Mouse (Mus musculus) midbrain, embryonic 12.5 days (tissue): ENCODE data around the gene Cops3. TPM values are rescaled to one million over a fixed set of nuclear protein-coding genes. Genes with fewer than 3 reads are reported as not detected.
A peak's percentile ranks its signal among the peaks of the same experiment; 100 is the strongest.

Experiments
- ATAC-seq: fragments of 200-750 bp; cut with Nextera tagmentation; 2 replicates; pipeline ENCODE4 v1.8.0; 2017; ENCODE audit warnings: low read depth, moderate TSS enrichment, moderate library complexity; ENCODE audit not compliant: low FRiP score
- H3K27ac ChIP-seq: fragments of 300-500 bp; sonication (generic); replicated peaks from 2 replicates; pipeline ENCODE4 v1.5.1; 2016; ENCODE audit warnings: mild to moderate bottlenecking
- H3K27me3 ChIP-seq: fragments of 300-500 bp; sonication (generic); 2 replicates; pipeline ENCODE4 v1.6.1; 2016; ENCODE audit warnings: mild to moderate bottlenecking
- H3K36me3 ChIP-seq: fragments of 300-500 bp; sonication (generic); 2 replicates; pipeline ENCODE4 v1.6.1; 2016
- H3K4me1 ChIP-seq: fragments of 300-500 bp; sonication (generic); 2 replicates; pipeline ENCODE4 v1.6.1; 2016
- H3K4me2 ChIP-seq: fragments of 300-500 bp; sonication (generic); replicated peaks from 2 replicates; pipeline ENCODE4 v1.6.1; 2016; ENCODE audit warnings: mild to moderate bottlenecking, moderate library complexity
- H3K4me3 ChIP-seq: fragments of 300-500 bp; sonication (generic); 2 replicates; pipeline ENCODE4 v1.5.1; 2016; ENCODE audit warnings: mild to moderate bottlenecking
- H3K9ac ChIP-seq: fragments of 300-500 bp; sonication (generic); replicated peaks from 2 replicates; pipeline ENCODE4 v1.6.1; 2016; ENCODE audit warnings: mild to moderate bottlenecking, moderate library complexity
- H3K9me3 ChIP-seq: fragments of 300-500 bp; sonication (generic); 2 replicates; pipeline ENCODE4 v1.6.1; 2016; ENCODE audit warnings: mild to moderate bottlenecking
- WGBS: fragments of 180-500 bp; shearing (Covaris S2); methylation state at CpG from one replicate; pipeline ENCODE4 v1.1.7; 2016; 5-methylcytosine and 5-hydroxymethylcytosine counted together
- polyA plus RNA-seq: library from polyadenylated mRNA; unstranded; fragments of >200 nt; fragmentation: Nextera tagmentation; extraction: Ambion mirVana; gene quantifications from 2 replicates; pipeline ENCODE4 v1.2.1, GENCODE M21; 2016

Cops3 gene
- polyA plus RNA-seq, 1 experiment from 2014 or later, result 222 TPM

DNA sequence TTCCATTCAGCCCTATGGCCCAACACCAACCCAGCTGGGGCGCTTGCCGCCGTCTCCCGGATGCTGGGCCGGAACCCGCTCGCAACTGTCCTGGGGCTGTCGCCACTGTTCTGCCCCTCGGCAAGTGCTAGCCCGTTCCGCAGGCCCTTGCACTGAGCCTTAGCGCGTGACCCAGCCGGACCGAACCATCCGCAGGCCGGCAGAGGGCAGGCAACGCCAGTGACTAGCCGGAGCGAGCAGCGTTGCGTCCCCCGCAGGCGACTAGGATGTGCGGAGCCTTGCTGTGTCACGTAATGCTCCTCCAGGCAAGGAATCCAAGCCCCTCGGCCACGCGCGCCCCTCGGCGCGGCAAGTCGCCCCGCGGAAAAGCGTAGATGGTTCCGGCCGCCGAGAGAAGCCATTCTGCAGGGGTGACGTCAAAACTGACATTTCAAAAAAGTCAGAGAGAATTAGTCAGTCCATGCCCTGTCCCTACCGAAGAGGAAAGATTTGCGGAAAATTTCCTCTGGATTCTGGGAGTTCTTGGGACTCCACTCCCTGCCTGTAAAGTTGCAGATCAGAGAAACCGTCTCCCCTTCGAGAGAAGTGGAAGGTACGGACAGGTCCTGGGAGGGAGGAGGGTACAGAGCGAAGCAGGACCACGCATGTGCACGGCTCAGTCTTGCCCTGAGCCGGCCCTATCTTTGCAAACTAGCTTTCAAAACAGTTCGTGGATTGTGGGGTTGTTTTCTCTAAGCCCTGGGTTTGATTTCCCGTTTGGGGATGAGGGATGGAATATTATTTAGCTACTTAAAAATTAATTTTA lies 29.8 kb downstream of the Cops3 start, which contains the start of gene Flcn:
Flcn (minus strand) TSS at position 347 of the 805 bp plus-strand sequence.
- ATAC-seq, result peak; percentile 96
- under 1% methylated on average over 52 of the region's 52 CpGs for WGBS

DNA sequence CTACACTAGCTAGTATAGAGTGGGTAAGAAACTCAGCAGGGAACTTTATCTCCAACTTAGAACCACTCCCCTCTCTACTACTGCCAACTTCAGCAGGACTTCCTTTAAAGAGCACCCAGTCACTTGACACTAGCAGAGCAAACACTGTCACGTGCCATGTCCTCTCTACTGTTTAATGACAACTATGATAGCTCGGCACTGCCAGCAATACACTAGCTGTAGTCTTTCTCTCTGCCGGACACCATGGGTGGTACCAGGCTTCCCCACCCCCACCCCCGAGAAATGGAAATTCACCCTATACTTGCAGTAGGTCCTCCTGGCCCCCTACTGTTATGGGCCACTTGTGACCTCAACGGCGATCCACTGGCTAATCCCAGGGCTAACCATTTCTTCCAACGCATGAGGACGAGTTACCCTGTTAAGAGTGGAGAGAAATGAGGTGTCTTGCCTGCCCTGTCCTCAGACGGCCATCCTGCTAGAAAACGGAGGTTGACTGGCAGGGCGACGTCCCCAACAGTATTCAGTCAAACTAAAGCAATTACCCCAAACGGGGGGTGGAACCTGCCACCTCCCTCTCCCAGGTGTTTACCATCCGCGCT lies 30.5 kb downstream of the Cops3 start:
- no peaks in the 10 kb centered on the region for H3K27me3 ChIP-seq
- ATAC-seq, result peak; percentile 45
- peak overlapping the region; percentile 82 for H3K4me3 ChIP-seq
- H3K27ac ChIP-seq, result peak overlapping the region; percentile 98
- peaks cover 14% of the 10 kb centered on the region for H3K4me1 ChIP-seq
- peak overlapping the region; percentile 73 for H3K4me2 ChIP-seq
- no peaks in the 10 kb centered on the region for H3K9me3 ChIP-seq
- peak overlapping the region; percentile 81 for H3K9ac ChIP-seq
- H3K36me3 ChIP-seq, result peaks cover 35% of the 10 kb centered on the region
- WGBS, result under 1% methylated on average over 15 of the region's 15 CpGs

More for the DNA sequence above, 29.8 kb downstream of the Cops3 start, which contains the start of gene Flcn:
- H3K36me3 ChIP-seq, result peaks cover 28% of the 10 kb centered on the region
- H3K9me3 ChIP-seq, result no peaks in the 10 kb centered on the region
- peak within 1 kb of the TSS; percentile 81 for H3K9ac ChIP-seq
- peaks cover 14% of the 10 kb centered on the region for H3K4me1 ChIP-seq
- peak within 1 kb of the TSS; percentile 82 for H3K4me3 ChIP-seq
- no peaks in the 10 kb centered on the region for H3K27me3 ChIP-seq
- peak within 1 kb of the TSS; percentile 73 for H3K4me2 ChIP-seq
- H3K27ac ChIP-seq, result peak within 1 kb of the TSS; percentile 98

DNA sequence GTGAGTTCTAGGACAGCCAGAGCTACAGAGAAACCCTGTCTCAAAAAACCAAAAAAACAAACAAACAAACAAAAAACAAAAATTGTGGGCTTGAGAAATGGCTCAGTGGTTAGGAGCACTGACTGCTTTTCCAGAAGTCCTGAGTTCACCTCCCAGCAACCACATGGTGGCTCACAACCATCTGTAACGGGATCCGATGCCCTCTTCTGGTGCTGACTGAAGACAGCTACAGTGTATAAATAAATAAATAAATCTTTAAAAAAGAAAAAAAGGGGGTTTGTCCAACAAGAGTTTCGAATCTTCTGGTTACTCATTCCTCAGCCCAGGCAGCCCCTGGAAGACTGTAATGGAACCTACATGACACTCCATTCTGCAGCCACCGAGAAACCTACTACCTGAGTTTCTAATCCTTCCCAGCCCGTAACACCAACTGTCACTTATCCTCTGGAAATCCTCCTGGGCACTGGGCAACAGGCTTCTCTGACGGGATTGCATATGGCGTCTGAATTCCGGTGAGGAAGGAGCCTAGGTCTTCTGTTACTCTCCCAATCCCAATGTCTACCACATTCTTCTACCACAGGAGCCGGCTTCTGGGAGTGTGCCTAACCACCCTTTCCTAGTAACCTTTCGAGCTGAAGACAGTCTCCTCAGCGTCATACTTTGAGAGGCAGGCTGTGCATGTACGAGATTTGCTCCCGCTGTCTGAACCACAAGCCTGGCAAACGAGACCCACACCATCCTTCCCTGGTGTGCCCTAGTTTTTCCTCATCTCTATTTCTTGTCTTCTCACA lies 31.3 kb downstream of the Cops3 start:
- peak overlapping the region; percentile 73 for H3K4me2 ChIP-seq
- no peaks in the 10 kb centered on the region for H3K9me3 ChIP-seq
- WGBS, result 74% methylated on average over 14 of the region's 14 CpGs
- ATAC-seq, result no peak
- peak overlapping the region; percentile 82 for H3K4me3 ChIP-seq
- no peaks in the 10 kb centered on the region for H3K27me3 ChIP-seq
- peaks cover 14% of the 10 kb centered on the region for H3K4me1 ChIP-seq
- H3K9ac ChIP-seq, result peak overlapping the region; percentile 81; the same call in 1 of the 2 replicates
- H3K36me3 ChIP-seq, result peaks cover 43% of the 10 kb centered on the region
- H3K27ac ChIP-seq, result no peak overlapping the region

DNA sequence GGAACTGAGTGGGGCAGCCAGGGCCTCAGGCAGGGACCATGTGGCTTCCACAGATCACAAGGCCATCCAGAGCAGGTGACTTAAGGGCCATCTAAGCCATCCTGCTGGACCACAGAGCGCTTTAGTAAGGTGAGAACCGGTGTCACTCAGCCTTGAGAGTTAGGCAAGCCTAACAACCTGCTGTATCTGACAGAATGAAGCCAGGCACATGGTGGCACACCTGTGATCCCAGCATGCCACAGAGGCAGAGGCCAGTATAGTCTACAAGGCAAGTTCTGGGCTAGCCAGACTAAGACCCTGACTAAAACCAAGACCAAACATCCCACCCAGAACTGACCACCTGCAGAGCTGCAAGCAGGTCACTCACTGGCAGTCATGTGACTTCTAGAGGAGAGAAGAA lies 34.0 kb downstream of the Cops3 start:
- no peak overlapping the region for H3K4me3 ChIP-seq
- 97% methylated on average over 2 of the region's 2 CpGs for WGBS
- peaks cover 12% of the 10 kb centered on the region for H3K4me1 ChIP-seq
- no peaks in the 10 kb centered on the region for H3K27me3 ChIP-seq
- H3K4me2 ChIP-seq, result no peak overlapping the region
- H3K36me3 ChIP-seq, result peaks cover 70% of the 10 kb centered on the region
- no peaks in the 10 kb centered on the region for H3K9me3 ChIP-seq
- no peak for ATAC-seq
- no peak overlapping the region for H3K27ac ChIP-seq
- 0 out of 2 replicates have a peak overlapping the region, but pooled peaks have one; percentile 11 for H3K9ac ChIP-seq

DNA sequence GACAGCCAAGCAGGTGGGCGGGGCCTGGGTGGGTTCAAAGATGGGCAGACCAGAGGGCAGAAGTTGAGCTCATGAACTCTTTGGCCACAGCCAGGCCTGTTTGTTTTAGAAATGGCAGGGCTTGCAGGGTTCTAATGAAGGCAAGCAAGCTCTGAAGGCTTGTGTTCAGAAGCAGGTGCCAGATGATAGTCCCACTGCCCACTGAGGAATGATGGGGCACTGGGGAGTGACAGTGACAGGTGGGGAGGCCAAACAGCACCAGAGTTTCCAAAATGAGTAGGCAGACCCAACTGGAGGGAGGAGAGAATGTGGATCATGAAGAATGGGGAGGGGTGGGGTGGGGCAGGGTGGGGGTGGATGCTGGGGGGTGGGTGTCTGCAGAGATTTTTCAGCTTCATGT lies 34.4 kb downstream of the Cops3 start:
- Histone ChIP-seq H3K4me1 (peaks cover 12% of the 10 kb centered on the region), H3K9me3 (no peaks in the 10 kb centered on the region), H3K9ac (no peak overlapping the region), H3K4me2 (no peak overlapping the region), H3K36me3 (peaks cover 74% of the 10 kb centered on the region), H3K4me3 (no peak overlapping the region), H3K27me3 (no peaks in the 10 kb centered on the region), H3K27ac (no peak overlapping the region)
- 100% methylated on average over 1 of the region's 1 CpGs for WGBS
- no peak for ATAC-seq

DNA sequence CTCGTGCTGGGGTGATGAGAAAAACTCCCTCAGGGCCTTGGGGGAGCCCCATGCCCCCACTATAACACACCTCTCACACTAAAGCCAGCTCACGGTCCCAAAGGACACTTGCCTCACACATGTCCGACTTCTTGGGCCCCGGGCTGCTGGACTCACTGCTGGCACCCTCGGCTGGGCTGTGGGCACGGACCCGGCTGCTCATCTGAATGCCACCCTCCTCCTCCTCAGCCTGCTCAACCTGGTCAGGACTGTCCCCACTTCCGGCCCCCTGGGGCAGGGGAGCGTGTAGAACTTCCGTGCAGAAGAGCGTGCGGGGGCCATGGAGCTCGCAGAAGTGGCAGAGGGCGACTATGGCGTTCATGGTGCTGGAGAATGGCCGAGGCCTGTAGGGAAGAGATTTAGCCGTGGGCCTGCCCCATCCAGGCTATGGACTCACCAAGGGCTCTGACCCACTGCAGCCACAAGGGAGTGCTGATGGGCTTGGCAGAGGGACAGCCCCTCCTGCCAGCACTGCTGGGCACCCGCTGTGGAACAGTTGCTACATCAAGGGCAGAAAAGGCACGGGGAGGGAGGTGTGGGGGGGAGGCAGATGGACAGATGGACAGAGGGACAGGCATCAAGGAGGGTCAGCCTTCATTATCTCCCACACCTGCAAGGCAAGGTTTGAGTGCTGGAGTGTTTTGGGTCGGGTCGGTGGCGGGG lies 35.1 kb downstream of the Cops3 start:
- Histone ChIP-seq H3K27ac (no peak overlapping the region), H3K4me2 (no peak overlapping the region), H3K4me3 (no peak overlapping the region), H3K9me3 (no peaks in the 10 kb centered on the region), H3K36me3 (peaks cover 81% of the 10 kb centered on the region), H3K4me1 (peaks cover 12% of the 10 kb centered on the region), H3K27me3 (no peaks in the 10 kb centered on the region), H3K9ac (no peak overlapping the region; the same call in 1 of the 2 replicates)
- no peak for ATAC-seq
- 88% methylated on average over 22 of the region's 22 CpGs for WGBS

DNA sequence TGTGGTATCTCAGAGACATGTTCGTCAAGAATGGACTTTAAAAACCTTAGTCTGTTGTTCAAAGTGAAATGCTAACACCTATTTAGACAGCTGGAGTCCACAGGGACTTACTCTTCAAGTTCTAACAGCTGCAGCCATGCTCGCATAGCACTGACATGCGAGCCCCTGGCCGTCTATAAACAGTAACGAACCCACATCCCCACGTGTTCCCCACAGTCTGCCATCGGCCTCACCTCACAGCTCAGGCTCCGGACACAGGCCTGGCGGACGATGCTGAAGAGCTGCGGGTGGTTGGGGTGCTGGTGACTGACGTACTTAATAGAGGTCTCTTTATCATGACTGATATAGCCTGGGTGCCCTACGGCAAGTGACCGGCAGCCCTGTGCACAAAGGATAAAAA lies 36.1 kb downstream of the Cops3 start:
- Histone ChIP-seq H3K36me3 (peaks cover 92% of the 10 kb centered on the region), H3K27ac (no peak overlapping the region), H3K9me3 (no peaks in the 10 kb centered on the region), H3K4me2 (no peak overlapping the region), H3K27me3 (no peaks in the 10 kb centered on the region), H3K9ac (no peak overlapping the region), H3K4me1 (peaks cover 2% of the 10 kb centered on the region), H3K4me3 (no peak overlapping the region)
- no peak for ATAC-seq
- WGBS, result 91% methylated on average over 14 of the region's 14 CpGs

DNA sequence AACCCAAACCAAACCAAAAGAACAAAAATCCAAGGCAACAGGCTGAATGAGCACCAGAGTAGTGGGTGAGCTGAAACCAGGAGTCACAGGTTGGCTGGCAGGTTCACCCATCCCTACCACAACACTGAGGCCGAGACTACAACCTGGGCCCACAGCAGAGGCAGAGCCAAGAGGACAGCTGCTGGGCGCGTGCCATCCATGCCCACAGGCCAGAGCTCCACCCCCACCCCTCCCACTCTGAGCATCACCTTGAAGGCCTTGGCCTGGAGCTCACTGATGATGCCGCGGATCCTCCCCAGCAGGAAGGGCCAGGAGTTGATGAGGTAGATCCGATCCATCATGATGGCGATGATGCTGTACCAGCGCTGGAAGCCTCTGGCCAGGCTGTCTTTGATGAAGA lies 37.8 kb downstream of the Cops3 start:
- ATAC-seq, result no peak
- H3K9ac ChIP-seq, result no peak overlapping the region
- no peaks in the 10 kb centered on the region for H3K4me1 ChIP-seq
- 98% methylated on average over 8 of the region's 8 CpGs for WGBS
- no peaks in the 10 kb centered on the region for H3K9me3 ChIP-seq
- no peak overlapping the region for H3K4me2 ChIP-seq
- H3K4me3 ChIP-seq, result no peak overlapping the region
- H3K36me3 ChIP-seq, result peaks cover 100% of the 10 kb centered on the region
- H3K27ac ChIP-seq, result no peak overlapping the region
- no peaks in the 10 kb centered on the region for H3K27me3 ChIP-seq

DNA sequence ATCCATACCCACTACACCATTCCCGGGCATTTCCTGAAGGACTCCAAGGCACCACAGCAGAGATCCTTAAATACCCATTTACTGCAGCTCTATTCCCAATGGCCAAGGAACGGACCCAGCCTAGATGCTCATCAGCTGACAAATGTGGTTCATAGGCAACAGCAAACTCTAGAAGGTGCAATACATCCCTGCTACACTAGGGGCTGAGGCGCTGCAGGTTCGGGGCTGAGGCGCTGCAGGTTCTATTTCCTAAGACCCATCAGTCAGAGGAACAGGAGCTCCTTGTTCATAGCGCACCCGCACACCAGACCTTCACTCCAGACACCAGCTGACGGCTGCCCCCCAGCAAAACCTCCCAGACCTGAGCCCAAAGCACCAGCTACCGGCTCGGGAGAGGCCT lies 39.2 kb downstream of the Cops3 start:
- Histone ChIP-seq H3K4me2 (no peak overlapping the region), H3K9me3 (no peaks in the 10 kb centered on the region), H3K27me3 (no peaks in the 10 kb centered on the region), H3K27ac (no peak overlapping the region), H3K4me3 (no peak overlapping the region), H3K36me3 (peaks cover 100% of the 10 kb centered on the region), H3K9ac (no peak overlapping the region), H3K4me1 (no peaks in the 10 kb centered on the region)
- 94% methylated on average over 10 of the region's 10 CpGs for WGBS
- ATAC-seq, result no peak

DNA sequence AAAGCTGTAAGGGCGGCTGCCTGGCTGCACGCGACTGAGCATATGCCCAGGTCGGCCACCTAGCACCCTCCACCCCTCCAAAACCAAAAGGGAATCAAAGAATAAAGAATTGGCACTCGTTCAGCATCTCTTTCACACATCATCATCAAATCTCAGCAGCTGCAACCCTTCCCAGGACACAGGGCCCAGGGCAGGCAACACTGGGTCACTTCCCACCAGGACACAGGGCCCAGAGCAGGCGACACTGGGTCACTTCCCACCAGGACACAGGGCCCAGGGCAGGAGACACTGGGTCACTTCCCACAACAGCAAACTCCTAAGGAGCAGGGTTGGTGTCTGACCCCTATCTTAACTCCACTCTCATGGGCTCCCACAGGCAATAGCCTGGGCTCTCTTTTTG lies 46.2 kb downstream of the Cops3 start:
- Histone ChIP-seq H3K27me3 (peaks cover 4% of the 10 kb centered on the region), H3K27ac (no peak overlapping the region), H3K9ac (no peak overlapping the region), H3K4me3 (no peak overlapping the region), H3K4me1 (no peaks in the 10 kb centered on the region), H3K36me3 (peaks cover 73% of the 10 kb centered on the region), H3K9me3 (no peaks in the 10 kb centered on the region), H3K4me2 (no peak overlapping the region)
- WGBS, result 91% methylated on average over 6 of the region's 6 CpGs
- no peak for ATAC-seq

DNA sequence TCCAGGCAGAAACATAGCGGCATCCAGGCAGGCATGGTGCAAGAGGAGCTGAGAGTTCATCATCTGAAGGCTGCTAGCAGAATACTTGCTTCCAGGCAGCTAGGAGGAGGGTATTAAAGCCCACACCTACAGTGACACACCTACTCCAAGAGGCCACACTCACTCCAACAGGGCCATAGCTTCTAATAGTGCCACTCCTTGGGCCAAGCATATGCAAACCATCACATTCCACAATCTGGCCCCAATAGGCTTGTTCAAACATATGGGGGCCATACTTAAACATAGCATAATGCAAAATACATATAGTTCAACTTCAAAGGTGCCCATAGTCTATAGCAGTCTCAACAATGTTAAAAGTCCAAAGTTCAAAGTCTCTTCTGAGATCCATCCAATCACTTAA lies 50.3 kb downstream of the Cops3 start:
- Histone ChIP-seq H3K4me2 (no peak overlapping the region), H3K36me3 (peaks cover 32% of the 10 kb centered on the region), H3K9ac (no peak overlapping the region), H3K9me3 (no peaks in the 10 kb centered on the region), H3K4me3 (no peak overlapping the region), H3K4me1 (peaks cover 11% of the 10 kb centered on the region), H3K27me3 (peaks cover 43% of the 10 kb centered on the region), H3K27ac (no peak overlapping the region)
- WGBS, result 90% methylated on average over 1 of the region's 1 CpGs
- no peak for ATAC-seq
